Mouse (Mus musculus) erythroid progenitor cell, adult 5-6 weeks (primary cell): ENCODE data around the gene Pelp1. TPM values are rescaled to one million over a fixed set of nuclear protein-coding genes. Genes with fewer than 3 reads are reported as not detected.

Source experiments
- ATAC-seq: replicated peaks from 2 replicates; pipeline ENCODE4 v1.8.0; 2016; ENCODE audit warnings: moderate number of reproducible peaks, mild to moderate bottlenecking, moderate TSS enrichment, inconsistent platforms; ENCODE audit not compliant: poor library complexity, low FRiP score, severe bottlenecking
- total RNA-seq, 2 experiments: library from RNA; stranded (forward) in 1 of 2; stranded (reverse) in 1 of 2; fragments of 150-400 nt in 1 of 2; fragments of 186-747, 209-891 nt in 1 of 2; gene quantifications; 2 replicates each; pipeline versions ENCODE4 v1.2.3 to v1.2.4; 2015 to 2017; ENCODE audit warnings: low replicate concordance in 2 of 2

Gene Pelp1
- total RNA-seq, 2 experiments from 2014 or later: 3.8 to 8.4 TPM

DNA sequence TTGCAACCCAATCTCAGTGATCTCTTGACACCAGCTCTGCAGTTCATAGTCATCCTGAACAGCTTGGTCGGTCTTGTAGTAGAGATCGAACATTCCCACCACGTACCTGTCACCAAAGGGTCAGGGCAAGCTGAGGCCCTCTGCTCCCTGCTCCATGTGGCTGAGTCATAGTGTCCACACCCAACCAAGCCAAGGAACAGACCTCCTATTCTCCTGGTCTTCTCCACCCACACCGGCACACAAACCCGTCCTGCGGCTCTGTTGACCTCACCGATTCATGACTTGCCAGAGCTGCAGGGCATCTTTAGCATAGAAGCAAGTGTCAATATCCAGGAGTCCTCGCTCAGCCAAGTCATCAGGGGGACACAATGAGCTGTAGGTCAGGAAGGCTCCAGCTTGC, 64.3 kb downstream of the Pelp1 start:
- ATAC-seq: no peak

GRCm38 (mm10) chr11:70345061-70345460, 64.8 kb downstream of the Pelp1 start:
- ATAC-seq: no peak

Other genes with a start within 250 kb of the Pelp1 start
- gene Slc16a11, start 197.3 kb downstream of the Pelp1 start, total RNA-seq (2015; ENCODE audit: low replicate concordance): not detected in 2 replicates
- gene Slc16a11, start 197.3 kb downstream of the Pelp1 start, total RNA-seq (2017; ENCODE audit: low replicate concordance): not detected in 2 replicates
- 0.72 and 0.84 TPM in 2 replicates for gene Slc16a13, start 189.0 kb downstream of the Pelp1 start, total RNA-seq (2015; ENCODE audit: low replicate concordance)
- gene Slc16a13, start 189.0 kb downstream of the Pelp1 start, total RNA-seq (2017; ENCODE audit: low replicate concordance): 0.39 and 2.3 TPM in 2 replicates
- gene Bcl6b, start 180.2 kb downstream of the Pelp1 start, total RNA-seq (2015; ENCODE audit: low replicate concordance): 1.8 TPM in 1 of 2 replicates, not detected in the other
- 0.61 and 2.3 TPM in 2 replicates for gene Bcl6b, start 180.2 kb downstream of the Pelp1 start, total RNA-seq (2017; ENCODE audit: low replicate concordance)
- gene 0610010K14Rik, start 172.1 kb downstream of the Pelp1 start, total RNA-seq (2015; ENCODE audit: low replicate concordance): 31.4 and 102 TPM in 2 replicates
- gene 0610010K14Rik, start 172.1 kb downstream of the Pelp1 start, total RNA-seq (2017; ENCODE audit: low replicate concordance): 14.5 and 24.2 TPM in 2 replicates
- not detected in 2 replicates for gene Gm21988, start 170.2 kb downstream of the Pelp1 start, total RNA-seq (2015; ENCODE audit: low replicate concordance)
- gene Gm21988, start 170.2 kb downstream of the Pelp1 start, total RNA-seq (2017; ENCODE audit: low replicate concordance): 4.1 TPM in 1 of 2 replicates, not detected in the other
- 167 and 191 TPM in 2 replicates for gene Rnasek, start 170.2 kb downstream of the Pelp1 start, total RNA-seq (2015; ENCODE audit: low replicate concordance)
- 21.3 and 24.1 TPM in 2 replicates for gene Rnasek, start 170.2 kb downstream of the Pelp1 start, total RNA-seq (2017; ENCODE audit: low replicate concordance)
- gene Alox12, start 154.7 kb downstream of the Pelp1 start, total RNA-seq (2015; ENCODE audit: low replicate concordance): 1.7 TPM in 1 of 2 replicates, not detected in the other
- 1.0 TPM in 1 of 2 replicates, not detected in the other for gene Alox12, start 154.7 kb downstream of the Pelp1 start, total RNA-seq (2017; ENCODE audit: low replicate concordance)
- 0.42 TPM in 1 of 2 replicates, not detected in the other for gene Alox12e, start 87.4 kb downstream of the Pelp1 start, total RNA-seq (2015; ENCODE audit: low replicate concordance)
- gene Alox12e, start 87.4 kb downstream of the Pelp1 start, total RNA-seq (2017; ENCODE audit: low replicate concordance): not detected in 2 replicates
- gene Alox15, start 58.0 kb downstream of the Pelp1 start, total RNA-seq (2015; ENCODE audit: low replicate concordance): 5.4 and 17.6 TPM in 2 replicates
- 3.6 and 5.7 TPM in 2 replicates for gene Alox15, start 58.0 kb downstream of the Pelp1 start, total RNA-seq (2017; ENCODE audit: low replicate concordance)
- 30.6 and 51.2 TPM in 2 replicates for gene Arrb2, start 22.6 kb upstream of the Pelp1 start, total RNA-seq (2015; ENCODE audit: low replicate concordance)
- 27.9 and 33.4 TPM in 2 replicates for gene Arrb2, start 22.6 kb upstream of the Pelp1 start, total RNA-seq (2017; ENCODE audit: low replicate concordance)
- gene Med11, start 41.9 kb upstream of the Pelp1 start, total RNA-seq (2015; ENCODE audit: low replicate concordance): 11.9 and 18.0 TPM in 2 replicates
- gene Med11, start 41.9 kb upstream of the Pelp1 start, total RNA-seq (2017; ENCODE audit: low replicate concordance): 6.4 and 31.5 TPM in 2 replicates
- gene Zmynd15, start 49.4 kb upstream of the Pelp1 start, total RNA-seq (2015; ENCODE audit: low replicate concordance): not detected in 2 replicates
- gene Zmynd15, start 49.4 kb upstream of the Pelp1 start, total RNA-seq (2017; ENCODE audit: low replicate concordance): not detected in 2 replicates
- gene Cxcl16, start 50.0 kb upstream of the Pelp1 start, total RNA-seq (2015; ENCODE audit: low replicate concordance): not detected in 2 replicates
- not detected in 2 replicates for gene Cxcl16, start 50.0 kb upstream of the Pelp1 start, total RNA-seq (2017; ENCODE audit: low replicate concordance)
- not detected in 2 replicates for gene Tm4sf5, start 95.2 kb upstream of the Pelp1 start, total RNA-seq (2015; ENCODE audit: low replicate concordance)
- gene Tm4sf5, start 95.2 kb upstream of the Pelp1 start, total RNA-seq (2017; ENCODE audit: low replicate concordance): not detected in 2 replicates
- gene Vmo1, start 104.6 kb upstream of the Pelp1 start, total RNA-seq (2015; ENCODE audit: low replicate concordance): not detected in 2 replicates
- gene Vmo1, start 104.6 kb upstream of the Pelp1 start, total RNA-seq (2017; ENCODE audit: low replicate concordance): not detected in 2 replicates
- not detected in 2 replicates for gene Gltpd2, start 109.2 kb upstream of the Pelp1 start, total RNA-seq (2015; ENCODE audit: low replicate concordance)
- not detected in 2 replicates for gene Gltpd2, start 109.2 kb upstream of the Pelp1 start, total RNA-seq (2017; ENCODE audit: low replicate concordance)
- gene Psmb6, start 115.3 kb upstream of the Pelp1 start, total RNA-seq (2015; ENCODE audit: low replicate concordance): 40.2 and 49.0 TPM in 2 replicates
- gene Psmb6, start 115.3 kb upstream of the Pelp1 start, total RNA-seq (2017; ENCODE audit: low replicate concordance): 52.0 and 74.6 TPM in 2 replicates
- not detected in 2 replicates for gene Gm40193, start 122.9 kb upstream of the Pelp1 start, total RNA-seq (2015; ENCODE audit: low replicate concordance)
- not detected in 2 replicates for gene Gm40193, start 122.9 kb upstream of the Pelp1 start, total RNA-seq (2017; ENCODE audit: low replicate concordance)
- not detected in 2 replicates for gene Pld2, start 130.0 kb upstream of the Pelp1 start, total RNA-seq (2015; ENCODE audit: low replicate concordance)
- 0.23 and 0.64 TPM in 2 replicates for gene Pld2, start 130.0 kb upstream of the Pelp1 start, total RNA-seq (2017; ENCODE audit: low replicate concordance)
- 4.6 and 6.8 TPM in 2 replicates for gene Mink1, start 152.8 kb upstream of the Pelp1 start, total RNA-seq (2015; ENCODE audit: low replicate concordance)
- 2.8 and 4.5 TPM in 2 replicates for gene Mink1, start 152.8 kb upstream of the Pelp1 start, total RNA-seq (2017; ENCODE audit: low replicate concordance)
- not detected in 2 replicates for gene 4930544D05Rik, start 205.8 kb upstream of the Pelp1 start, total RNA-seq (2015; ENCODE audit: low replicate concordance)
- gene 4930544D05Rik, start 205.8 kb upstream of the Pelp1 start, total RNA-seq (2017; ENCODE audit: low replicate concordance): not detected in 2 replicates
- not detected in 2 replicates for gene Chrne, start 209.2 kb upstream of the Pelp1 start, total RNA-seq (2015; ENCODE audit: low replicate concordance)
- not detected in 2 replicates for gene Chrne, start 209.2 kb upstream of the Pelp1 start, total RNA-seq (2017; ENCODE audit: low replicate concordance)
- 2.5 and 8.0 TPM in 2 replicates for gene Gp1ba, start 229.1 kb upstream of the Pelp1 start, total RNA-seq (2015; ENCODE audit: low replicate concordance)
- gene Gp1ba, start 229.1 kb upstream of the Pelp1 start, total RNA-seq (2017; ENCODE audit: low replicate concordance): 1.1 TPM in 1 of 2 replicates, not detected in the other
- gene Rnf167, start 237.2 kb upstream of the Pelp1 start, total RNA-seq (2015; ENCODE audit: low replicate concordance): 134 and 213 TPM in 2 replicates
- gene Rnf167, start 237.2 kb upstream of the Pelp1 start, total RNA-seq (2017; ENCODE audit: low replicate concordance): 115 and 117 TPM in 2 replicates
- gene Slc25a11, start 237.4 kb upstream of the Pelp1 start, total RNA-seq (2015; ENCODE audit: low replicate concordance): 24.9 and 26.0 TPM in 2 replicates
- gene Slc25a11, start 237.4 kb upstream of the Pelp1 start, total RNA-seq (2017; ENCODE audit: low replicate concordance): 21.9 and 23.6 TPM in 2 replicates
- 529 and 614 TPM in 2 replicates for gene Pfn1, start 244.6 kb upstream of the Pelp1 start, total RNA-seq (2015; ENCODE audit: low replicate concordance)
- gene Pfn1, start 244.6 kb upstream of the Pelp1 start, total RNA-seq (2017; ENCODE audit: low replicate concordance): 132 and 200 TPM in 2 replicates
- 5.4 and 14.8 TPM in 2 replicates for gene Eno3, start 247.2 kb upstream of the Pelp1 start, total RNA-seq (2015; ENCODE audit: low replicate concordance)
- 2.3 and 11.0 TPM in 2 replicates for gene Eno3, start 247.2 kb upstream of the Pelp1 start, total RNA-seq (2017; ENCODE audit: low replicate concordance)